Mouse (Mus musculus): ENCODE measurements around the gene Vtcn1. TPM values are rescaled to one million over a fixed set of nuclear protein-coding genes. Genes with fewer than 3 reads are reported as not detected.
"Not testable (repeated sequence)": the region's sequence is repeated elsewhere in the genome, so short reads cannot be mapped to it uniquely, and the experiment has no call there.

Vtcn1 gene
- total RNA-seq (2021) = under 1 TPM; 0.30 to 1.00 TPM

DNA sequence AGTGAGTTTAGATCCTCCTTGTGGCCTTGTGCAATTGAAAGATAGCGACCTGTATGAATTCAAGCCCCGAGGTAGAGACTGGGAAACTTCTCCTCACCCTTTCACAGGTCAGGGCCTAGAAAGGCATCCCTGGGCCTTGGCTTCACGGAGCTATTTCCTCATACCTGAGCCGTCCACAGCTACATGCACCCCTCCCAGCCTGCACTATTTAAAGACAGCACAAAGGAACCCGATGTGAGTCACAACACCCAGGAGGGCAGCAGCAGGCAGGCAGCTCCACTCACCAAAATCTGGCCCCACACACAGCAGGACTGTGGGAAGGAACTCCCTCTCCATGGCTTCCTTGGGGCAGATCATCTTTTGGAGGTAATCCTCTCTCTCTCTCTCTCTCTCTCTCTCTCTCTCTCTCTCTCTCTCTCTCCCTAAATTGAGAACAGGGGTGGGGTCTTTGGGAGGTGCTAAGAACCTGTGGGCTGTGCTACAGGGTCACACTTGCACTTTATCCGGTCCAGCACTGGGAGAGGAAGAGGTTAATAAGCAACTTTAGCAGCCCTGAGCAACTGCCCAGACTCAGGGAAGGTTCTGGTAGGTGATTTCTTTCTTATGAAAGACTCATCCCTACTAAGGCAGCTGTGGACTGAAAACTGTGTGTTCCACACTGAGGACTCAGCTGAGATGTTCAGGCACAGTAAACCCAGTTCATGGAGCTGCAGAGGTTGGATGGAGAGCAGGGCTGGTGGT, at the start of gene Vtcn1:
Gene Vtcn1, plus strand, starts transcription at position 235 of the 741 bp plus-strand sequence.
- DNase-seq = no peak
- intact Hi-C loops (cut with DNase I) = no loop called here

DNA sequence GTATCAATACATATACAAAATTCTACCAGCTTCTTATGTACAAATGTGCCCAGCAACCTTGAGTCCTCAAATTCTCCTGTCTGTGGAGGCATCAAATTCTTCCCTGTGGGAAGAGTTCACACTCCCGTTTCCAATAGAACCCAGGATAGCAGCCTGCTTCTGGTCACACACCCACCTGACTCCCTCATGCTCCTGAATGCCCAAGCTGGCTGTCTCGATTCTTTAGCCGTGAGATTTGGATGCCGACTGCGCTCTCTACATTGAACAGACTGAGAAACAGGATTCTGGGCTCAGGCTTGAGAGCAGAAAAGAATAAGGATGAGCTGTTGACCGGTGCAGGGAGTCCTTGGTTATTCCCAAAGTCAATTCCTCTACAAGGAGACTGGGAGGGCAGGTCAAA, 48.3 kb upstream of the Vtcn1 start:
- intact Hi-C loops (cut with DNase I) = loop anchor here (10.0 kb wide), 1 partner anchor 518 kb away; no protein-coding TSS in a partner anchor
- DNase-seq = no peak

DNA sequence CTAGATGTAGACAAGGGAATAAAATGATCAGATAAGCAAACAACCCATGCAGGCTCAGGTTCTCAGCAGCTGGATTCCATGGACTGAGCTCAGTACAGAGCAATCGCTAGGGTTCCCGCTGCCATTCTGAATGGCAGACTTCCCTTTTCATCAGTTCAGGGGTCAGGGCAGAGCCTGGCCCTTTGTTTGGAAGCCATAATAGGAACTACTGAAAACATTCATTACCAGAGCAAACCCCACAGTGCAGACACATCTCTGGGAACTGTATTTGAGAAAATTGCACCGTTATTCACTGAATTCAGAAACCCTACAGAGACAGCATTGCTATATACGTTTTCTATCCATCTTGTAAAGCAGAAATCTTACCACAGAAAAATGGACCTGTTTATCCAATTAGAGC, 47.7 kb upstream of the Vtcn1 start:
- no peak for DNase-seq
- intact Hi-C loops (cut with DNase I) = loop anchor here (10.0 kb wide), 1 partner anchor 517 kb away; no protein-coding TSS in a partner anchor

DNA sequence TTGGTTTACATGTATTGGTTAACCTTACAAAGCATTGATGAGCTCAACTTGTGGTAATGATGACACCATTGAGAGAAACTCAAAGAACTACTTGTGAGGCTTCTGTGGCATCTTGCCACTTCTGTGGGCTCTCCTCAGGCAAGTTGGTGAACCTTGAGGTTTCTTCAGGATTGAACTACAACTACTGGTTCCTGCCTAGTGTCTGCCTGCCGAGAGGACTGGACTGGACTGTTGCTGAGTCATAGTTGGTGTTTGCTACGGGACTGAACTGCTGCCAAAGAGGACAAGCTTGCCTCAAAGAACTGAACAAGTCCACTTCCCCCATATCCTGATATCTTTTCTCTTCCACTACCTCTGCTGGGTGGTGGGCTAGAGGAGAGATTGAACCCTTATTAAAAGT, 39.2 kb upstream of the Vtcn1 start:
- intact Hi-C loops (cut with DNase I) = no loop called here
- DNase-seq = no peak

DNA sequence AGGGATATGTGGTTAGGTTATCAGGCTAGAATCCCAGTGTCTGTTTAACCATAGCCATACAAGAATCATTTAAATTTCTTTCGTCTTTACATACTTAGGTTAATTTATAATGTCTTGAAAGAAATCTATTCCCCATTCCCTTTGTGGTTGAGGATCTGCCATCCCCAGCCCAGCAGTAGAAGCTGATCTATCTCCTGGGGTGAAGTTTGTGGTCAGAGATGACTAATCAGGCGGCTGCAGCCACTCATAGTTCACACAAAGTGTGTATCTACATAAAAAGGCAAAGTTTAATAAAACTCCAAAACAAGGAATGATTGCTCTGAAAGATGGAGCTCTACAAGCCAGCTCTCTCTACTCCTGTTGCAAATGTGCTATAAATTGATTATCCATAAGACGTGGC, 33.6 kb upstream of the Vtcn1 start:
- intact Hi-C loops (cut with DNase I) = no loop called here
- no peak for DNase-seq

DNA sequence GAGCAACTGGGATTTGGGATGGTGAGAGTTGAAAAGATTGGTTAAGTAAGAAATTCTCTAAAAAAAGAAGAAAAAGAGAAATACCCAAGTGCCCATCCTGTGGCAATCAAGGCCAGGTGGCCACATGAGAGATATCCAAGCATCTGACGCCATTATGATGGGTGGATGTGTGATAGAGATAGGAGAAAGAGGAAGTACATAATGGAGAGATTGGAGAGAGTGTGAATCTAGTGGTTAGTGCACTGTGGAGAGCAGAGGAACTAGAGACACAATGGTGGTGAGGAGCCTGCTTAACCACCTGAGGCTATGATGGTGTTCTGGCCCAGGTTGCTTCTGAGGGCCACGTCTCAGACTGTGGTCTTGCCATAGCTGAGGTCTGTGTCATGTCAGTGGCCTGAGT, 31.9 kb upstream of the Vtcn1 start:
- no peak for DNase-seq
- intact Hi-C loops (cut with DNase I) = no loop called here

DNA sequence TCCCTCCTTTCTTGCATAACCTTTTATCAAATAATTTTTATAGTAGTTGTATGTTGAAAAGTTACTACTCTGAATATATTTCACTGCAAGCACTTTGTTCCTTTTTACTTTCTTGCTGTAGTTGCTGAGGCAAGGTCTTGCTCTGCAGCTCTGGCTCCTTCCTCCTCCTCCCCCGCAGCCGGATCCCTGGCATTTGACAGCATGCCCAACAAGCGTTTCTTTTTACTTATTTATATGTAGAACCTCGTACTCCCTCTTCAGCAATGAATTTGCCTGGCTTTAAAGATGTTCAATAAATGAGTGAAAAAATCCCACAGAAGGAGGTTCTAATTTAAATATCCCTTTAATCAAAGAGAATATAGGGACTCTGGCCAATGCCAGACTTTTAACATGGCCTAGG, 28.7 kb upstream of the Vtcn1 start:
- no peak for DNase-seq
- intact Hi-C loops (cut with DNase I) = no loop called here

DNA sequence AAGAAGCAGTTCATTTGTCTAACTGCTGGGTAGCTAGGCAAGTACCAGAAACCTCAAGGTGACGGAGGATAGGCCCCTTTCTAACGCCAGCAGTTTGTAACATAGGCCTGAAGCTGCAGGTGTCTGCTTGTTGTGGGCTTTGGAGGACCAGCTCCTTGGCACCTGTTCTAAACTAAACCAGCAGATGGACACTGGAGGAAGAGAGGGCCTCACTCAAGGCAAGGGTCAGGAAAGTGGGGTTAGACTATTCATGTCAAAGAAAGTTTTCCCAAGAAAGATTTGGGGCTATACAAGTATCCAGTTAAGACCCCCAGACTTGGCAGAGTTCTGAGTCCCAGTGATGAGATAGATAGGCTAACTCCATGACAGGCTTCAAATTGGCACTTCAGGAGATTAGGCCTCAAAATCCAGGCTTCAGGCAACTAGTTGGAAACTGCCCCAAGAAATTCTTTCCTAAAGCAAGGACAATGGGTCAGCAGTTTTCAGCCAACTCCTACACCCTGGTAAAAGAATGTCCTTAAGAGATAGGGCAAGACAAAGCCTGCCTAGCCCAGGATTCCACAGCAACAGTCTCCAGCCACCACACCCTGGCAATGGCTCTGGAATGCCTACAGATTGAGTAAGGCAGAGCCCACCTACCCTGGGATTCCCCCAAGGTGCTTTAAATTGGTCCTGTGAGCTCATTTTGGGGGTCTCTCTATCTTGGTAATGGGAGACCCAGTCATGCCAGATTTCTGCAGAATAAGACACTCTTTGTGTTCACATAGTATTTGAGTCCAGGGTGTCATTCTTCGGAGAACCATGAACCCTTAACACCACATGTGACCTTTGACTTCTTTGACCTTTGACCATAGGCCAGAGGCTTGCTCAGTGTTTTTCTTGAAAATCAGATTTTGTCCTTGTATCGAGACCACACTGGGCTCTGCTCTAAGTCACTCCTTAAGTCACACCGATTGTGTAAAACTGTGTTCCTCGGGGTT, 27.8 kb upstream of the Vtcn1 start:
- DNase-seq = no peak
- intact Hi-C loops (cut with DNase I) = no loop called here

DNA sequence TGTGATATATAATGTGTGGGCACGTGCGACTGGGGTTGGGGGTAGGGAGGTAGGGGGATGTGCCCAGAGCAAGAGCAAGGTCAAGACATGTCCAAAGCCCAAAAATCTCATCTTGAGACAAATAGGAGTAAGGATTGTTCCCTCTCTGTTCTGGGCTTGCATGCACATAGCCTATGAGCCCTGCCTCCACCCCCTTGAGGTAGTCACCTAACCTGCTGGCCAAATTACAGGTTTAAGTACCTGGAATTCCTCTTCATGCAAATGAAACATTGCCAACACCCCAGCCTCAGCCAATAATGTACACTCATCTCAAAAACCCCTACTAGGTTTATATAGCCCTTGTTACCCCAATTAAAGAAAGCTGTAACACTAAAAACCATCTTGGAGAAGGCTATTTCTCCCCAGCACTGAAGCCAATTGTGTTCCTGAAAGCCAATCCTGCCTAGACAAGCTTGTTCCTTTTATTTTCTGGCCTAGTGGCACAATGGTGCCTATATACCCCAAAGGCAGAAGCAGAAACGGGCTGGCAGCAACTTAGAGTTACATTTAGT, 26.3 kb upstream of the Vtcn1 start:
- intact Hi-C loops (cut with DNase I) = no loop called here
- no peak for DNase-seq

DNA sequence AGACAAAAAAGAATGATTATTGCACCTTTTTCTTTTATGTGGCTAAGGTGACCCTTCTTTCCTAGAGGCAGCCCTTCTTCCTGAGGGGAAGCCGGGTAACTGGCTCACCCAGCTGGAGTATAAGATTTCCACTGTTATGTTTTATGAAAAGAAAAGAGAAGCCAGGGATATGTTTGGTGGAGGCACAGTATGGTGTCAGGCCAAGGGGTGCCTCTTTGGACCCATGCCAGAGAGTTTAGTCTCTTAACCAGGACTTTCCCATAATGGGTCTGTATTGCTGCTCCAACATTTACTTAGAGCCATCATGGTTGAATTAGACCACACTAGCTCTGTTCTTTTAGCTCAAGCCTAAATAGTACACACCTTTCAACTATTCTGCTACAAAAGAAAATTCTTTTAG, 20.3 kb upstream of the Vtcn1 start:
- intact Hi-C loops (cut with DNase I) = no loop called here
- DNase-seq = no peak

DNA sequence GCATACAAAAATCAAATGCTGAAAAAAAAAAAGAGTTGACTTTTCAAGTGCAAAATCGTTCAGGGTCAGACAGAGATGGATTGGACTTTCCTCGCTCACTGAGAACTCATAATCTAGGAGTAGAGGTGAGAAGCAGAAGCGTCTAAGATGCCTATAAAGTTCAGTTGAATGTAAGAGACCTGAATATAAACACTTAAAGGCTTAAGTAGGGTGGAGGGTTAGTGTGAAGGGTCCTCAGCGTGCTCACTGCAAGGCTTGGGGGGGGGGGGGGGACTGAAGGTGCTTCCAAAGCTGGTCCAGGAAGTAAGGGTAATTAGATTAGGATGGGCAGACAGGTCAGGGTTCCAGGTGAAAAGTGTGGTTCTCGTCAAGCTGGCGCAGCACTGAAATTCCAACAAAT, 19.3 kb upstream of the Vtcn1 start:
- no peak for DNase-seq
- intact Hi-C loops (cut with DNase I) = no loop called here

DNA sequence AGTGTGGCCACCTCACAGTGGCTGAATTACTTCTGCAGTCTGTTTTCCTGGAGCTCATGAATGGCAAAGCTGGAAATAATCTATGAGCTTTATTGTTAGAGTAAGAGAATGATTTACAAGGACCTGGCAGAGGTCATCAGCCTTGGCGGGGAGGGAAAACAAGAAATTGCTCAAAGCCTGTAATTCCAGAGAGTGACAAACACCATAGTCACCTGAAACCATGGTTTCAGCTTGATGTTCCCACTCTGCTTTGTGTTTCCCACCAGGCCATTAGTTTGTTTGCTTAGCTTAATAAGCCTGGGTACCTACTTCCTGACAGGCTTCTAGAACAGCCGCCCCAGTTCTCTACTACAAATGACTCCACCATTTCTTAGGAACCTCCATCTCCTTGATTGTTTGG, 14.8 kb upstream of the Vtcn1 start:
- DNase-seq = no peak
- intact Hi-C loops (cut with DNase I) = no loop called here

DNA sequence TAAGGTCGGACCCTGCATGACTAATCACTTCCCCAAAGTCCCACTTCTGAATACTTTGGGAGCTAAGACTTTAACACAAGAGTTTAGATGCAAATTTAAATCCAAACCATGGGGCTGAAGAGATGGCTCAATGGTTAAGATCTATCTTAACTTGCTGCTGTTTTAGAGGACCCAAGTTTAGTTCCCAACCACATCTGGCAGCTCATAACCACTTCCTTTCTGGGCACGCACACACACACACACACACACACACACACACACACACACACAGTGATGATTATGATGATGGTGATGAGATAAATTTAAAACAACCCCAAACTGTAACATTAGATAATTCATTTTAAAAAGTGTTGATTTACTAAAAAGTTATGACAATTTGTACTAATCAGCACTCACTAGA, 13.4 kb upstream of the Vtcn1 start:
- no peak for DNase-seq
- intact Hi-C loops (cut with DNase I) = no loop called here

DNA sequence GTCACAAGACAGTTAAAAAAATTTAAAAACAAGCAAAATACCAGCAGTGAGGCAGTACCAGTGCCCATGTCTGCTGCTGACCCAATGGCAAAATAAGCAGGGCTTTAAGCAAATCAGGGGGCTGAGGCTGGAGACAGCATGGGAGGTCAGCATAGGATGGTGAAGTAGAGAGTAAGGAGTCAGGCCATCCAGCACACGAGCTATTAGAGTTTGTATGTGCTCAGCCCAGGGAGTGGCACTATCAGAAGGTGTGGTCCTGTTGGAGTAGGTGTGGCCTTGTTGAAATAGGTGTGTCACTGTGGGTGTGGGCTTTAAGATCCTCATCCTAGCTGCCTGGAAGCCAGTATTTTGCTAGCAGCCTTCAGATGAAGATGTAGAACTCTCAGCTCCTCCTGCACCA, 9.8 kb upstream of the Vtcn1 start:
- intact Hi-C loops (cut with DNase I) = not testable (repeated sequence)

DNA sequence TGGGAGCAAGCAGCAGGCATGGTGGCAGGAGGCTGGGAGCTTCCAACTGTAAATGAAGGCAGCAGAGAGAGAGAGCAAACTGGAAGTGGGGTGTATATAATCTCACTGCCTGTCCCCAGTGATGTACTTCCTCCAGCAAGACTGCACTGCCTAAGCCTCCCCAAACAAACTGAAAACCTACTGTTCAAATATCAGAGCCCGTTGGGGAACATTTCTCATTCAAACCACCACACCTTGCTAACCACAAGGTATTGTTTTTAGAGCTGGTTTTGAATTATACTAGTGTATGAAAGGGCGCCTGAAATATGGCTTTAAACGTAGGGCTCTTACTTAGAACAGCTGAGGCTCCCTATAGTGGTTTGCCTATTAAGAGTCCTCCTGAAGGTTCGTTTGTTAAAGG, 6.5 kb upstream of the Vtcn1 start:
- intact Hi-C loops (cut with DNase I) = no loop called here
- no peak for DNase-seq

More for the DNA sequence above, 9.8 kb upstream of the Vtcn1 start:
- DNase-seq = not testable (repeated sequence)

DNA sequence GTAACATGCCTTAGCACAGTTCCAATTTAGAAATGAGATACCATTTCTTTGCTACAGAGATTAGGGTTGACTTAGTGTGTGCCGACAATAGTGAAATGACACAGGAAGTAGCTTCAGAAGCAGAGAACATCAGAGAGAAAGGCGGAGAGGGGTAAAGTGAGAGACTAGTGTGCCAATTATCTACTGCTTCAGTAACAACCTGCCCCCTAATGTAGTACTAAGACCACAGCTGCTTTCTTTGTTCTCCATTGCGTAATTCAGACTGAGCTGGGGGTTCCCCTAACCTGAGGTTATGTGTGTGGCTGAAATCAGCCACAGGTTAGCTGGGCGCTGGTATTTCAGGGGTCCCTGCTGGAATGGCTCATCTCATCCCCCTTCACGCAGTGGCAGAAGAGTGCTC, 5.7 kb upstream of the Vtcn1 start:
- DNase-seq = no peak
- intact Hi-C loops (cut with DNase I) = no loop called here

DNA sequence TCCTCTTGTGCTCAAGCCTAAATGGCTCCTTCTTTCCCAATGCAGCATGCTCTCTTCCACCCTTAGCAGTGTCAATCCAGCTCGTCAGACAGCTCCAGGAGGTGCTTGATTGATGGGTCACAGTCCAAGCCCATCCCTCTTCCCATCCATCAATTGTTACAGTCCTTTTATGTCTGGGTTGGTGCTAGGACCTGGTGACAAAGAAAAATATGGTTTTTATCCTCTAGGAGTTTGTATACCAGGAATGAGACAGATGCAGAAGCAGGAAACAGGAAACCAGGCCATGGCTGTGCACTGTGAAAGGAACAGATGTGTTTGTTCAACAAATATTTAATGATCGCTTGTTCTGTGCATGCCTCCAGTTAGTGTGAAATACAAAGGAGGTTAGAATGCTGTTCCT, 4.4 kb upstream of the Vtcn1 start:
- intact Hi-C loops (cut with DNase I) = loop anchor here (5.0 kb wide), 1 partner anchor 629 kb away; no protein-coding TSS in a partner anchor
- no peak for DNase-seq

DNA sequence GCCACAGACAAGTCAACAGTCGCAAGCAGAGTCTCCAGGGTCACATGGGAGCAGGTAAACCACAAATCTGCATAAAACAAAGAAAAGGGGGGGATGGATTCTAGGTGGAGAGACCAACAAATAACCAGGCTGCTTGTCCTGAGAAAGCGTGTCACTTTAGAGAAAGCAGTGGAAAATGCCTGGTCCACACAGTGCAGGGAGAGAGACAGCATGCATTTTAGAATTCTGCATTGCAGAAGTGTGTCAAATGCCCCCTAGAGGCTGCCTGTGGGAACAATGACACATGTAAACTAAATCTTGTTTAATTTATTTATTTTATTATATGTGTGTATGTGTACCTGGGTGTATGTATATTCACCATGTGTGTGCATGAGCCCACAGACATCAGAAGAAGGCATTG, 4.0 kb upstream of the Vtcn1 start:
- intact Hi-C loops (cut with DNase I) = loop anchor here (5.0 kb wide), 1 partner anchor 629 kb away; no protein-coding TSS in a partner anchor
- DNase-seq = no peak

DNA sequence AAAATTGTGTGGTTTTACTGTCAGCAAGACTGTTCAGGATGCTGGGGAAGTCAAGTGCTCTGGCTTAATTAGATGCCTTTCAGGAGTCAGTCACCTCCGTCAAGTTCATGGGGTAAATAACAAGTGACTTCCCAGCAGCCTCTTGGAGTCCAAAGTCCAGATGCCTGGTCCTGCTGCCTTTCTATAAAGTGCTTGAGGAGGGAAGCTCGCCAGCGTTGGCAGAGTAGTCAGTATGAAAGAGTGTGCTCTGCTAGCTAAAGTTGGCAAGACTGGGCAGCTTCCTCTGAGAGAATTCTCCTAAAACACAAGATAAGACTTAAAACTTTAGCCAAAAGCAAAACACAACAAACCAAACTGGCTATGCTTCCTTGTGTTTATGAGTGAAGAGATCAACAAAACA, 18.5 kb downstream of the Vtcn1 start:
- DNase-seq = no peak
- intact Hi-C loops (cut with DNase I) = no loop called here

DNA sequence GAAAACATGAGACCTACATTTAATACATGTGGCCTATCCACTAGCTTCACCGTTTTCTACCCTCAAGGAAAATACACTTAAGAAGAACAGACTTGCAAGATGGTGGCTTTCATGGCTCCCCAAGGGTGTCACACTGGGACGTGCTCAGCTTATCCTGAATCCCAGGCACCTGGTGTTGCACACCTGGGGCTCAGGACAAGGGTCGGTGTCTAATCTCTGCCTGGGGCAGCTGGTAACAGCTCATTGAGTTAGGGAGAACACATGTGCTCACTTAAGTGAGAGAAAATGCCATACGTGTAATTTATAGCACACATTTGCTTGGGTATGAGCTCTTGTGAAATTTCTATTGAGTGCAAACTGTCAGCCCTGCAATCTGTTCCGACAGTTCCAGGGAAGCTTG, 19.1 kb downstream of the Vtcn1 start:
- intact Hi-C loops (cut with DNase I) = no loop called here
- DNase-seq = no peak

DNA sequence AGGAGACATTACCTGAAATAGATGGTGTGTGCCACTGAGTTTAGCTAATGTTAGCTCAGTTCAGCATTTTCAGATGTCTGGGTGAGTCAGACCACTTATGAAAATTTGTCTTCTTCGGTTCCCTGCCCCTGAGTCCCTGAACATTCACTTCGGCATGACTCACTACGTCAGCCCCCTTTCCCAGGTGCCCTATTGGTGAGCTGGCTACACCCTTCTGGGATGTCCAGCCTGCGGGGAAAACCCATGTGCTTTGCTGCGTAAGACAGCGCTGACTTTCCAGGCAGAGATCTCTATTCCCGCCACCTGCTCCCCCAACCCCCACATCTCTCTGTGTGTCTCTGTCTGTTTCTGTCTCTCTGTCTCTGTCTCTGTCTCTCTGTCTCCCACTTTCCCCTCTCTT, 23.1 kb downstream of the Vtcn1 start:
- no peak for DNase-seq
- intact Hi-C loops (cut with DNase I) = no loop called here

Data from heart, postnatal 36 days (tissue).